Mouse (Mus musculus) erythroblast, embryonic 14.5 days (primary cell): ENCODE measurements around the gene Zfyve19.

ENCODE experiments used
- GATA1 ChIP-seq: IDR thresholded peaks from 2 replicates; pipeline ENCODE4 v1.6.1; 2012; ENCODE audit warnings: low read length, inconsistent platforms, mixed read lengths
- TAL1 ChIP-seq: IDR thresholded peaks from 3 replicates; pipeline ENCODE4 v1.6.1; 2012; ENCODE audit warnings: low read length, inconsistent platforms, mixed read lengths

- TF ChIP-seq TAL1 (no peak), GATA1 (no peak)
Measured at GRCm38 (mm10) chr2:119254976-119255375, 46.6 kb downstream of the Zfyve19 start.
